Mouse (Mus musculus) layer of hippocampus, postnatal 25 days (tissue): ENCODE measurements around the gene Kcnn4. TPM values are rescaled to one million over a fixed set of nuclear protein-coding genes. Genes with fewer than 3 reads are reported as not detected.

Experiments
- DNase-seq, 2 experiments: peaks; one replicate each; pipeline ENCODE4 v3.0.0; 2022; ENCODE audit warnings: mixed read lengths in 2 of 2, low spot score in 1 of 2; ENCODE audit errors: extremely low spot score in 1 of 2
- microRNA-seq, 2 experiments: library from miRNA; unstranded; fragments of <30 nt; microRNA quantifications; one replicate each; pipeline ENCODE4 v1.2.0; 2021
- total RNA-seq, 2 experiments: library from RNA; stranded (reverse); gene quantifications; 2 replicates each; pipeline ENCODE4 v1.2.3; 2021

Gene Kcnn4
- total RNA-seq, 2 experiments from 2014 or later = 0.27 to 0.47 TPM

- no peak for DNase-seq
These were observed 51.6 kb downstream of the Kcnn4 start for GRCm38 (mm10) chr7:24421648-24422047.

GRCm38 (mm10) chr7:24422251-24422650, 52.2 kb downstream of the Kcnn4 start:
- no peak for DNase-seq

GRCm38 (mm10) chr7:24423107-24423763, 53.2 kb downstream of the Kcnn4 start:
- no peak for DNase-seq

GRCm38 (mm10) chr7:24423956-24424732, 54.1 kb downstream of the Kcnn4 start:
- DNase-seq = no peak

- DNase-seq = no peak
These were observed 55.9 kb downstream of the Kcnn4 start for GRCm38 (mm10) chr7:24425919-24426318.

GRCm38 (mm10) chr7:24427168-24427567, 57.1 kb downstream of the Kcnn4 start:
- no peak for DNase-seq

GRCm38 (mm10) chr7:24428725-24429124, 58.7 kb downstream of the Kcnn4 start:
- no peak for DNase-seq

GRCm38 (mm10) chr7:24429413-24430112, 59.5 kb downstream of the Kcnn4 start:
- DNase-seq = peak; percentile 51 to 53

GRCm38 (mm10) chr7:24430551-24431345, 60.7 kb downstream of the Kcnn4 start:
- no peak for DNase-seq

- no peak for DNase-seq
These were observed 61.6 kb downstream of the Kcnn4 start for GRCm38 (mm10) chr7:24431713-24432112.

- DNase-seq = no peak
These were observed 65.2 kb downstream of the Kcnn4 start for GRCm38 (mm10) chr7:24435305-24435704.

Small RNA genes lying within 50 kb of the gene (microRNA-seq; reads per million reads assigned to microRNA genes)
- gene Gm27592 = 0 reads per million in 2 experiments

Other genes starting within 250 kb of the Kcnn4 start
- 10 to 100 TPM; 19.7 to 23.1 TPM for gene Zfp235, start 236.1 kb upstream of the Kcnn4 start, total RNA-seq
- gene Zfp114, start 195.2 kb upstream of the Kcnn4 start, total RNA-seq = 1 to 10 TPM; 3.6 to 3.9 TPM
- gene Zfp111, start 158.8 kb upstream of the Kcnn4 start, total RNA-seq = 10 to 100 TPM in 1 of 2 experiments, 1 to 10 TPM in 1; 8.8 to 11.3 TPM
- gene Zfp109, start 132.7 kb upstream of the Kcnn4 start, total RNA-seq = 1 to 10 TPM; 8.5 to 9.0 TPM
- 1 to 10 TPM; 7.7 to 8.1 TPM for gene Zfp108, start 115.5 kb upstream of the Kcnn4 start, total RNA-seq
- 10 to 100 TPM; 12.5 to 13.2 TPM for gene Zfp93, start 99.8 kb upstream of the Kcnn4 start, total RNA-seq
- 10 to 100 TPM; 24.1 to 27.5 TPM for gene Zfp61, start 69.0 kb upstream of the Kcnn4 start, total RNA-seq
- 10 to 100 TPM; 12.5 to 15.0 TPM for gene Zfp94, start 53.6 kb upstream of the Kcnn4 start, total RNA-seq
- not detected for gene Tescl, start 36.3 kb upstream of the Kcnn4 start, total RNA-seq
- not detected for gene Lypd5, start 21.1 kb upstream of the Kcnn4 start, total RNA-seq
- gene Smg9, start 29.4 kb downstream of the Kcnn4 start, total RNA-seq = 10 to 100 TPM; 32.9 to 37.9 TPM
- not detected for gene Irgc1, start 82.0 kb downstream of the Kcnn4 start, total RNA-seq
- 1 to 10 TPM in 1 of 2 experiments, under 1 TPM in 1; 0.40 to 1.0 TPM for gene Plaur, start 92.2 kb downstream of the Kcnn4 start, total RNA-seq
- 100 to 1,000 TPM; 156 to 179 TPM for gene Cadm4, start 111.8 kb downstream of the Kcnn4 start, total RNA-seq
- gene Zfp428, start 136.7 kb downstream of the Kcnn4 start, total RNA-seq = 10 to 100 TPM; 39.8 to 45.0 TPM
- not detected for gene AC161166.1, start 142.2 kb downstream of the Kcnn4 start, total RNA-seq
- 10 to 100 TPM; 69.0 to 71.9 TPM for gene Irgq, start 160.4 kb downstream of the Kcnn4 start, total RNA-seq
- not detected for gene Pinlyp, start 175.9 kb downstream of the Kcnn4 start, total RNA-seq
- 10 to 100 TPM; 34.8 to 43.0 TPM for gene Xrcc1, start 176.0 kb downstream of the Kcnn4 start, total RNA-seq
- gene Ethe1, start 217.3 kb downstream of the Kcnn4 start, total RNA-seq = 10 to 100 TPM in 1 of 2 experiments, 1 to 10 TPM in 1; 9.0 to 11.5 TPM
- gene Zfp575, start 217.4 kb downstream of the Kcnn4 start, total RNA-seq = 1 to 10 TPM; 5.6 to 6.2 TPM
- gene Phldb3, start 240.5 kb downstream of the Kcnn4 start, total RNA-seq = under 1 TPM; 0.19 to 0.20 TPM